Mouse (Mus musculus) spleen, postnatal 14 days (tissue): ENCODE measurements around the gene Rnf213.
A peak's percentile ranks its signal among the peaks of the same experiment; 100 is the strongest.

Source experiments
- DNase-seq, 2 experiments: peaks; one replicate each; pipeline ENCODE4 v3.0.0; 2021 to 2022; ENCODE audit warnings: low spot score in 2 of 2

The Rnf213 gene

GRCm38 (mm10) chr11:119390271-119391231 is 2.3 kb upstream of the Rnf213 start:
- DNase-seq = peak; percentile 35 to 62

DNA sequence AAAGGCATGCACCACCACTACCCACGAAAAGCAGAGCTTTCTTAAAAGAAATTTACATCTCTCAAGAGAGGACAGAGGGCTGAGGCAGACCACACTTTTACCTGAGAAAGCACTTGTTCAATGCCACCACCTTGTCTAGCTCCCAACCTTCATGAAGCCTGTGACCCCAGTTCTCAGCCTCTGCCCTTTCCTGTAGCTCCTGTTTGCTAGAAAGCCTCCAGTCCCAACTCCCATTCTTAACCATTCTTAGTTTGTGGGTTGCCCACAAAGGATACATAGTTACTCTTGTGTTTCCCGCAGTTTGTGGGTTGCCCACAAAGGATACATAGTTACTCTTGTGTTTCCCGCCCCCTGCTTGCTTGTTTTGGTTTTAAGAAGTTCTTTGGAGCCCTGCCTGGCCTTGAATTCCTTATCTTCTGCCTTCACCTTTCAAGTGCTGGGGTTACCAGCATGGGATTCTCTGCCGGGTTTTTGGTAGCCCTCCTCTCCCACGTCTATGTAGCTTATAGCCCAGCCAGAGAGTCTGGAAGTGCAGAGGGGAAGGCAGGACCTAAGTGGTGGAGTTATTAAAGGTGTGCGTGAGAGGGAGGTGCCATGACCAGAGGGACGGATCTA is 1.4 kb upstream of the Rnf213 start:
- no peak for DNase-seq

- peak; percentile 72 to 79 for DNase-seq
These were observed 792 bp upstream of the Rnf213 start for GRCm38 (mm10) chr11:119392001-119392614.

DNA sequence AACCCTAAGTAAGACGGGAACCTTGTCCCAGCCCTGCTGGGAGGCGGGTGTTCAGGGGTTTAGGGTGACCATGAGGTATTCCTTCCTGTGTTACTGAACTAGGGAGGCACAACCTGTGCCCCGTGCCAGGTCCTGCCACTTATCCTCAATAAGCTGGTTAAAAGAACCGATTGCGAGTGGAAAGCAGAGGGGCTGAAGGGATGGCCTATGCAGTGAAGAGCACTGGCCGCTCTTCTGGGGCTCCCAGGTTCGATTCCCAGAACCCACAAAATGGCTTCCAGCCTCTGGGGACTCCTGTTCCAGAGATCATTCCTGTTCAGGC is 544 bp downstream of the Rnf213 start:
- no peak for DNase-seq

DNA sequence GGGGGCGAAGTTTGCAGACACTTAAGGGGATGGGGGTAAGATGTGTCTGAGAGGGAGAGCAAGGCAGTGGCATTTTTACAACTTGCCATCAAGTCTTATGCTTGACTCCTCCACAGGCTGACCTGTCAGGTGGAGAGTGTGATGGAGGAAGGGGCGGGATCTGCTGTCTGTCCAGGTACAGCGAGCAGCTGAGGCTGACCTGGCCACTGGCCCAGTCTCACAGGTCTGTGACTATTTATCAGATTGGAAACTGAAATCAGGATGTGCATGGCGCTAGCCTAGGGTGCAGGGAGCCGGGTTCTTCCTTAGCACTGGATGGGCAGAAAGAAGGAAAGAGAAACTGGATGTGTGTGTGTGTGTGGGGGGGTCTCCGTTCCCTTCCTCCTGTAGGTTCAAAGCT is 1.3 kb downstream of the Rnf213 start:
- no peak for DNase-seq

DNA sequence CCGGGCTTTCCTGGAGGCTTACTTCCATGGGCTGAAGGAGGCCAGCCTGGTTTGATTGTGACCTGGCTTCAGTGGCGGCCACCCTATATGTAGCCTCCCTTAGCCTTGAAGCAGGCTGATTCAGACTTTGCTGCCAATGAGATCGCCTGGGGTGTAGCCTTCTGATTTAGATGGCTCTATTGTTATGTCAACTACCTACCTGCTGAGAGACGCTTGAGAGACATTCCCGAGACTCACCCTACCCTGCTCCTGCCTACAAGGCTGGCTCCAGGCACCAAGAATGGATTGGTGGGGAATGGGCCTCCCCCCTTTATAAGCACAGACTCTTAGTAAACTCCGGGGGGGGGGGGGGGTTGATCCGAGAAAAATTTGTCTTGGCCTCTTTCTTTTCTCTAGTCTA is 2.5 kb downstream of the Rnf213 start:
- DNase-seq = no peak

GRCm38 (mm10) chr11:119395931-119396330 is 3.0 kb downstream of the Rnf213 start:
- no peak for DNase-seq

- no peak for DNase-seq
These were observed 3.6 kb downstream of the Rnf213 start for GRCm38 (mm10) chr11:119396461-119396860.

DNA sequence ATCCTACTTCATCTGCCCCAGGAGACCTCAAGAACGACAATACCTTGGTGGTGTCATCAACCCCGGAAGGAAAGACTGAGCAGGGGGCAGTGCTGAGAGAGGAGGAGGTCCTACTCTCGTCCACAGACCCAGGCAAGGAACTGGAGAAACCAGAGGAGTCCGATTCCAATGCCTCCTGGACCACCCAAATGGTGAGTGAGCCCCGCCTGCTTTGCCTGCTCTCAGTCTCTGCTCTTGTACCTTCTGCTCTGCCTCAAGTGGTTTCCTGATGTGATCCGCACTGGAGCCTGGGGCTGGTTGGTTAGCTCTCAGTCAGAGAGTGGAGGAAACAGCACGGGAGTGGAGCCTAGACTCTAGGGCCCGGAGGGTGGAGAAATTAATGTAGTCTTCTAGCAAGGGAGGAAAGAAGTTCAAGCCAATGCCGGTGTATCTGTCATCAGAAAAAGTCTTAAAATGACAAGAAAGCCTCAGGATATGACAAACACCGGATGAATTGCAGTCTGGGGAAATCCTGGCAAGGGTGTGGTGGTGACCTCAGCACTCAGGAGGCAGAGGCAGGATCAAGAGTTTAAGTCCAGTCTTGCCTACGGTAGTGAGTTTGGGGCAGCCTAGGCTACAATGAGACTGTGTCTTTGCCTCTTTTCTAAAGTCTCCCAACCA is 9.7 kb downstream of the Rnf213 start:
- no peak for DNase-seq

GRCm38 (mm10) chr11:119404627-119405026 is 11.7 kb downstream of the Rnf213 start:
- peak in 1 of 2 experiments; percentile 42 for DNase-seq

DNA sequence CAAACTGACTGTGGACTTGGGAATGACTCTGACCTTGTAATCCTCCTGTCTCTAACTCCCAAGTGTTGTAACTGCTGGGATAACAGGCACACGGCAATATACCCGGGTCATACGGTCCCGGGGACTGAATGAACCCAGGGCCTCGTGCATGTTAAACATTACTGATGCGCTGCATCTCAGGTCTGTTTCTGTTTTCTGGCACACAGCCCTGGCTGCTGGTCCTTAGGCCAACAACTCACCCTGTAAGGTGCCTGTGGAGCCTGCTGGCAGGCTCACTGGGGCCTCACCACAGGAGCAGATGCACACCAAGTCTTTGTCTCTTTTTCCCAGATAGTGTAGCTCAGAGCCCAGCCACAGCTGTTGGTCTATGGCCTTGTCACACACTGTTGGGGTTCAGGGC is 14.5 kb downstream of the Rnf213 start:
- DNase-seq = no peak

- no peak for DNase-seq
These were observed 15.1 kb downstream of the Rnf213 start for GRCm38 (mm10) chr11:119407977-119408376.

- no peak for DNase-seq
These were observed 26.6 kb downstream of the Rnf213 start for GRCm38 (mm10) chr11:119419327-119420118.

- DNase-seq = no peak
These were observed 27.5 kb downstream of the Rnf213 start for GRCm38 (mm10) chr11:119420426-119420825.

GRCm38 (mm10) chr11:119427431-119427830 is 34.5 kb downstream of the Rnf213 start:
- no peak for DNase-seq

- no peak for DNase-seq
These were observed 35.1 kb downstream of the Rnf213 start for GRCm38 (mm10) chr11:119427986-119428385.

GRCm38 (mm10) chr11:119428649-119429136 is 35.8 kb downstream of the Rnf213 start:
- DNase-seq = peak; percentile 57 to 61

GRCm38 (mm10) chr11:119431516-119431915 is 38.6 kb downstream of the Rnf213 start:
- DNase-seq = no peak

DNA sequence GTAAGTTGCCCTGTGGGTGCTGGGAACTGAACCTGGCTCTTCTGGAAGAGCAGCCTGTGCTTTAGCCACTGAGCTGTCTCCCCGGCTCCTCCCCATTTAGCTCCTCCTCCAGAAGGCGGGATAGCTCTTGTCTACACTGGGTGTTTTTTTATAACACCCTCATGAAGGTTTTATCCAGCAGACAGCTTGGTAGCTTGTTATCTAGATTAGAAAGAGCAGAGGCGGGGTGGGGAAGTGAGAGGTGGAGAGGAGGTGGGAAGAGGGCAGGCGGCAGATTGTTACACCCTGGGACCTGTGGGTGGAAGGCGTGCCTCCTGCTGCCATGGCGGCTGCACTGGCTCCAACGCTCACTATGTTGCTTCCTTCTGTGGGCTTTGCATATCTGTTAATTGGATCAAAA is 39.8 kb downstream of the Rnf213 start:
- no peak for DNase-seq

DNA sequence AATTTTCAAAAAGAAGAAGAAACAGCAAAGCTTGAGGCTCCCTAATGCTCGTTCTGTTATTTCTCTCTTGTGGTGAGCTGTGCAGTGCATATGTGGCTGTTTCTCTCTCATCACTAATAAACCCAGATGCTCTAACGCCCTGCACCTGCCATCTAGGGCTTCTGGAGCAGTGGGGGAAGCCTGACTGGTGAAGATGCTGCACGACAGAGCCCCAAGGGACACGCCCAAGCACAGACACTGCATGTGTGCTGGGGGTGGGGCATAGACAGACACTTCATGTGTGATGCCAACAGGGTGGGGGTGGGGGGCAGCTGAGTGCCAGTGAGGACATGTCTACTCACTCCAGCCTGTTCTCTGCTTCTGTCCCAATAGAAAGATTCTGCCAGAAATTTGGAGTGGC is 41.4 kb downstream of the Rnf213 start:
- DNase-seq = peak in 1 of 2 experiments; percentile 23
